Mouse (Mus musculus) olfactory bulb, adult 2 months (tissue): ENCODE results near the gene Gm28374. TPM values are rescaled to one million over a fixed set of nuclear protein-coding genes. Genes with fewer than 3 reads are reported as not detected.
A peak's percentile ranks its signal among the peaks of the same experiment; 100 is the strongest.
"Not testable (repeated sequence)": the region's sequence is repeated elsewhere in the genome, so short reads cannot be mapped to it uniquely, and the experiment has no call there.

Experiments
- H3K27ac ChIP-seq: fragments of 200-500 bp; 2 replicates; pipeline ENCODE4 v1.5.1; 2012; ENCODE audit warnings: low read depth, low read length; ENCODE audit not compliant: insufficient read depth
- H3K4me1 ChIP-seq: fragments of 200-500 bp; 2 replicates; pipeline ENCODE4 v1.6.1; 2012; ENCODE audit warnings: low read length; ENCODE audit not compliant: control insufficient read depth, insufficient read depth
- H3K4me3 ChIP-seq: fragments of 200-500 bp; 2 replicates; pipeline ENCODE4 v1.5.1; 2012; ENCODE audit warnings: mild to moderate bottlenecking, low read depth, low read length, moderate library complexity; ENCODE audit not compliant: insufficient read depth
- CTCF ChIP-seq: fragments of 200-500 bp; IDR thresholded peaks from 2 replicates; pipeline ENCODE4 v1.5.1; 2012; ENCODE audit warnings: low read depth, mild to moderate bottlenecking, low read length, moderate library complexity; ENCODE audit not compliant: insufficient read depth
- POLR2A ChIP-seq: fragments of 200-500 bp; IDR thresholded peaks from 2 replicates; pipeline ENCODE4 v1.6.1; 2012; ENCODE audit warnings: mild to moderate bottlenecking, low read depth, low read length, moderate library complexity; ENCODE audit not compliant: insufficient read depth
- WGBS: fragments of 180-500 bp; shearing (Covaris S2); methylation state at CpG from one replicate; pipeline ENCODE4 v1.1.7; 2018; 5-methylcytosine and 5-hydroxymethylcytosine counted together
- polyA plus RNA-seq: library from polyadenylated mRNA; stranded (reverse); fragments of >200 nt; gene quantifications from 2 replicates; pipeline ENCODE4 v1.2.4, GENCODE M21; 2012; ENCODE audit warnings: low replicate concordance; ENCODE audit not compliant: missing spikeins, insufficient read depth, insufficient read length

Gm28374 gene
- polyA plus RNA-seq, 1 experiment = not detected

DNA sequence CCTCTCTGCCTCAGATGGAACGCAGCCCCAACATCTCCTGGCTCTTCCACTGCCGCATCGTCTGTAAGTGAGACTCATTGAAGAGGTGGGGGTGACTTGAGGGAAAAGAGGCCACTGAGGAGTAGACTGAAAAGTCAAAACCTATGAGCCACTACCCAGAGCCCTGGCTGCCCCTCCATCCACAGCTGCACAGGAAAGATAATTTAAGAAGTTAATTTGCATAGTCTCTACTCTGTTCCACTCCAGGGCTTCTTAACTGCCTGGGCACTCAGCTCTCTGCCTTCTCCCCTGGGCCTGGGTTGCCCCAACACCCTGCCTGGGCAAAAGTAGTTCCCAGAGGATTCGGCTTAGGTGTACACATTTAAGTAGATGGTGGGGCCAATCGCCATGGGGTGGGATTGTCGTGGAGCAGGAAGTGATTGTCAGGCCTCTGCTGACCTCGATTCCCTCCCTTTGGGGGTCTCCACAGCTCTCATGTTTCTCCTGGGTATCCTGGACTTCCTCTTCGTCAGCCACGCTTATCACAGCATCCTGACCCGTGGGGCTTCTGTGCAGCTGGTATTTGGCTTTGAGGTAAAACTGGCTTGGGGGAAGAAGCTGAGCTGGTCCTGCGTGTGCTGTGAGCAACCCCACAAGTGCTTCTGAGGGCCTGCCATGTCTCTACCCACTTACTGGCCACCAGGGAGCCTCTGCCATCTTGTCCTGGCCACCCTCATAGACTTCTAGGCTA, 33.2 kb downstream of the Gm28374 start:
- Histone ChIP-seq H3K4me3 (no peak overlapping the region), H3K27ac (no peak overlapping the region), H3K4me1 (peaks cover 10% of the 10 kb centered on the region)
- TF ChIP-seq POLR2A (no peak), CTCF (no peak)
- WGBS = 87% methylated on average over 11 of the region's 11 CpGs

DNA sequence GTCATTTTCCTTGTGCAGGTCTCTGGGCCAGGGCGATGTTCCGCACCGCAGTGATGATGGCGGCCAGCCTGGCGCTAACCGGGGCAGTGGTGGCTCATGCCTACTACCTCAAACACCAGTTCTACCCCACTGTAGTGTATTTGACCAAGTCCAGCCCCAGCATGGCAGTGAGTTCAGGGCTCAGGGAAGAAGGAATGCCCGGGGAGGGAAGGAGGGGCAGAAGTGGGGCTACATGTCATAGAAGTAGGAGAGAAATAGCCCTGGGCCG, 34.2 kb downstream of the Gm28374 start:
- 86% methylated on average over 8 of the region's 8 CpGs for whole genome bisulfite sequencing
- no peak for TF ChIP-seq CTCF
- no peak for TF ChIP-seq POLR2A
- Histone ChIP-seq H3K27ac (no peak overlapping the region), H3K4me3 (peak overlapping the region; percentile 88), H3K4me1 (peaks cover 10% of the 10 kb centered on the region)

DNA sequence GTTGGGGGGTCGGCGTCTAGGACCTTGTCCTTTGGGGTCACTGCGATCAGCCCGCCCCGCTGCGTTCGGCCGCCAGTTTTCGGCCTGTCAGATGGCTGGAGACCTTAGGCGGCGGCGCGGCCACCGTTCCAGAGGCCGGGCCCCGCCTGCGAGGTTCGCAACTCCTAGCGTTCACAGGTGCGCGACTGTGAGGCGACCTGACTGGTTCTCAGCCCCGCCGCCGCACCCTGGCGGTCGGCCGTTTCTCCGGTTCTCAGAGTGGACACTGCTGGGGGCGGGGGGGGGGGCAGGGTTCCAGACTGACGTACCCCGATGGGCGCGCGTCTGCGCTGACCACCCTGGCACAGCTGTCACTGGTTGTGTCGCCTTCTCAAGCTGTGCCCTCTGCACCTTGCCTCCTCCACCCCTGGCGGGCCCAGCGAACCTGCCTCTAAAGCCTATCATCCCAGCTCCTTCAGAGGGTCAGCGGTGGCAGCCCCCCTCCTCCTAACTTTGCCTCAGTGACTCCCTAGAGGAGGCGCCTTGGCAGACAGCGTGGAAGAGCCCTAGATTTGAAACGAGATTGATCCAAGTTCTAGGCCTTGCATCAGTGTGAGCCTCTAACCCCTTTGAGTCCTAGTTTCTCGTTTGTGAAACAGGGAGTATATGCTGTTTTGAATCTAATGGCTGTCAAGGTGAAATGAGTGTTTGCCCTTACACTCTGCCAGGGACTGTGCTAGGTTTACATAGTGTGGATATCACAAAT, 34.7 kb downstream of the Gm28374 start:
- peak overlapping the region; percentile 88 for H3K4me3 ChIP-seq
- H3K4me1 ChIP-seq = peaks cover 10% of the 10 kb centered on the region
- TF ChIP-seq POLR2A = no peak
- TF ChIP-seq CTCF = no peak
- H3K27ac ChIP-seq = peak overlapping the region; percentile 63
- WGBS = 1% methylated on average over 44 of the region's 44 CpGs

DNA sequence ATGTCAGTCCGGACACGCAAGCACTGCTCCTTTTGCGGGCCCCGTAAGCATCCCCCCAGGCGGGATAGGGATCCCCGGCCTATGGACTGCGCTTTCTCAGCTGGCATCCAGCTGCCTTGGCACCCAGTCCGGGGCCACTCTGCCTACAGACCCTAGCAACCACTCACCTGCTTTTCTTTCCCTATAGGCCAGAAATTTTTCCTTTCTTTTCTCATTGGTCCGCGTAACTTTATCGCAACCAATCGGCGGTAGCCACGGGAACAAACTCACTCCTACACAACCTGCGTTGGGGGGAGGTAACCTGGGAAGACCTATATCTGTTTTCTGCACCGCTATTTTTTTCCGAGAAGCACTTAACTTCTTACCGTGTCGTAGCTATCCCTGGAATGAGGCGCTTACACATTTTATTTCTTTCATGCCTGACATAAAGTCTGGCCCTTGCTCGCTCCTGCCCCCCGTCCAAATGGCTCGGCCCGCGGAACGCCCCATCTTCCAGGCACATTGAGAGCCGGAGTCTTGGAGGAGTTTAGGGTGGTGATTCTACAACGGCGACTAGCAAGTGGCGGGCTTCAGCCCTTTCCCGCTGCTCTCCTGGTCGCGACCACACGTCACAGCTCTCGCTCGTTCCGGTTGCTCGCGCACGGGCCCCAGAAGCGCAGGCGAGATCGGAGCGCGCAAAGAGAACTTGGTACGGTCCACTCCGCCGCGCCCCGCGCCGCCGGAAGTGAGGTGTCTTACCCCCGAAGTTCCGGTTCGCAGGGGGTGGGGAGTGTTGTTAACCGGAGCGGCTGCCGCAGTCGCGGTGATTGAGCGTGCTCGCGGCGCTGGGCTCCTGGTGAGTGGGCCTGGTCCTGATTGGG, 35.5 kb downstream of the Gm28374 start, which contains the start of gene Syvn1:
Syvn1 (plus strand) TSS at position 283 of the 860 bp plus-strand sequence.
- peak within 1 kb of the TSS; percentile 88 for H3K4me3 ChIP-seq
- H3K27ac ChIP-seq = peak within 1 kb of the TSS; percentile 99
- TF ChIP-seq POLR2A (peak; percentile 77), CTCF (no peak)
- under 1% methylated on average over 65 of the region's 65 CpGs for WGBS
- H3K4me1 ChIP-seq = peaks cover 10% of the 10 kb centered on the region

DNA sequence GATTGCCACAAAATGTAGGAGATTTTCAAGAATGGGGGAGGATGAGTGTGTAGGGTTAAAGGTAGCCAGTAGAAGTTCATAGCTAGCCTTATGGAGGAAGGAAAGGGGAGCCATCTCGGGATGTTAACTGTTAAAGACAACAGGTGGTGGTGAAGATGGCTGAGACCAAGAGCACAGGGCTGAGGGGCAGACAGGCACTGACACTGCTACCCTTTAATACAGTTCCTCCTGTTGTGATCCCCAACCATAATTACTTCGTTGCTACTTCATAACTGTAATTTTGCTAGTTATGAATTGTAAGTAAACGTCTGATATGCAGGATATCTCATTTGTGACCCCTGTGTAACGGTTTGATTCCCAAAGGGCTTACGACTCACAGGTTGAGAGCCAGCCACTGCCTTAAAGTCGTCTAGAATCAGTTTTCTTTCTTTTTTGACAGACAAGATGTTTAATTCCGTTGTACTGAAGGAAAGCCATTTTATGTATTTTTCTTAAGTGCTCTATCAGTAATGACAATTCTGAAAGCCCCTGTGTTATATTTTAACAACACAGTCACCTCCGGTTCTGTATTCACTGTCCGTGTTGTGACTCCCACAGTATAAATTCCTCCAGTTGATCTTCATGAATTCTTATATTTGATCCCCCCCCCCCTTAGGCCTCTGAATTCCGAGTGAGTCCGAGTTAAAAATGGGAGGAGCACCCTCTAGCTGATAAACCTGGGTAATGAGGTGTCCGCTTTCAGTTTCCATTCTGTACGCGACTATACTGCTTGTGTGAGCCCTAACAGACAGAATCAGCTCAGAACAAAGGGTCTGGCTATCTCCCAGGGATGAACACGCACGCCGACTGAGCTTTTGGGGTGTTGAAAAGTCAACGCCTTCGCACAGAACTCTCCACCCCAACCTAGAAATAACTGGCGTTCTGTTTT, 36.4 kb downstream of the Gm28374 start:
- no peak for TF ChIP-seq CTCF
- no peak for TF ChIP-seq POLR2A
- 10% methylated on average over 20 of the region's 20 CpGs for WGBS
- Histone ChIP-seq H3K27ac (peak overlapping the region; percentile 84), H3K4me3 (peak overlapping the region; percentile 88), H3K4me1 (peaks cover 10% of the 10 kb centered on the region)

DNA sequence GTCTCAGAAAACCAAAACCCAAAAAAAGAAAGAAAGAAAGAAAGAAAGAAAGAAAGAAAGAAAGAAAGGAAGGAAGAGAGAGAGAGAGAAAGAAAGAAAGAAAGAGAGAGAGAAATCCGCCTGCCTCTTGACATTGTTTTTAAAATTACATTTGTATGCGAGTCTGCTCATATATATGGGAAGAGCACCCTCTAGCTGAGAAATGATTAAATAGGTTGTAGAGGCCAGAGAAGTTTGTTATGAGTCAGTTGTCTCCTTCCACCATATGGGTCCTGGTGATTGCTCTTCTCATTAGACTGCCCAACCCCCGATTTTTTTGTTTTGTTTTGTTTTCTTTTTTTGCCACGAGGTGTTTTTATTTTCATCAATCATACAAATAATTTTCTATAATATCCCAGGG, 38.0 kb downstream of the Gm28374 start:
- 48% methylated on average over 4 of the region's 4 CpGs for WGBS
- not testable (repeated sequence) for H3K4me1 ChIP-seq, H3K4me3 ChIP-seq, H3K27ac ChIP-seq

DNA sequence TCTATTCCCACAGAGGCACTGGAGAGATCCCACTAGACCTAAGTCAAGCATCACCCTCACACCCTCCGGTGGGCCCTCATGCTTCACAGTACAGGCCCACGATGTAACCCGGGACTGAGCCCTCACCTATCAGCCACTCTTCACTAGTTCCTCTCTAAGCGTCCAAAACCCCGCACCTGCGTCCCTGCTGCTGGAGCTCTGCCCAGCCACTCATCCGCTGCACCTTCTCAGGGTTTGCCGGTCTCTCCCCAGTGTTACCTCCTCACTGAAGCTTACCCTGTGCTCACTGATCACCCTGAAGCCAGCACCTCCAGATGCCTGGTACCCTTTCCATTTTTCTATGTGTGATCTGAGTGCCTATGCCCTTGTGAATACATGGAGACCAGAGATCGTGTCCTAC, 39.8 kb downstream of the Gm28374 start:
- Histone ChIP-seq H3K4me3 (no peak overlapping the region), H3K27ac (no peak overlapping the region), H3K4me1 (no peaks in the 10 kb centered on the region; the same call in 1 of the 2 replicates)
- WGBS = 81% methylated on average over 9 of the region's 9 CpGs
- no peak for TF ChIP-seq POLR2A
- TF ChIP-seq CTCF = no peak

DNA sequence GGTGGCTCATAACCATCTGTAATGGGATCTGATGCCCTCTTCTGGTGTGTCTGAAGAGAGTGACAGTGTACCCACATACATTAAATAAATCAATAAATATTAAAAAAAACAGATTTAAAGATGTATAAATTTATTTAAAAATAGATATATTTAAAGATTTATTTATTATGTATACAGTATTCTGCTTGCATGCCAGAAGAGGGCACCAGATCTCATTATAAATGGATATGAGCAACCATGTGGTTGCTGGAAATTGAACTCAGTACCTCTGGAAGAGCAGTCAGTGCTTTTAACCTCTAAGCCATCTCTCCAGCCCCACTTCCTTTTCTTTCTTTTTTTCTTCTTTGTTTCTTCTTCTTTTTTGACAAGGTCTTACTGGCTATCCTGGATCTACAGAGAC, 42.1 kb downstream of the Gm28374 start:
- Histone ChIP-seq H3K4me1 (no peaks in the 10 kb centered on the region; the same call in 1 of the 2 replicates), H3K27ac (no peak overlapping the region), H3K4me3 (no peak overlapping the region)
- TF ChIP-seq CTCF = no peak
